Mouse (Mus musculus) heart, postnatal 0 days (tissue): ENCODE measurements around the gene Pakap. TPM values are rescaled to one million over a fixed set of nuclear protein-coding genes. Genes with fewer than 3 reads are reported as not detected.

Experiments used
- ATAC-seq: fragments of 200-750 bp; cut with Nextera tagmentation; 2 replicates; pipeline ENCODE4 v1.8.0; 2017; ENCODE audit warnings: low read depth, moderate number of reproducible peaks, moderate library complexity; ENCODE audit not compliant: insufficient read depth
- DNase-seq: peaks from one replicate; pipeline ENCODE4 v3.0.0-alpha.2; 2016; ENCODE audit warnings: low spot score
- H3K27ac ChIP-seq: fragments of 300-500 bp; sonication (generic); 2 replicates; pipeline ENCODE4 v1.5.1; 2014; ENCODE audit warnings: low read depth, mild to moderate bottlenecking
- H3K27me3 ChIP-seq: fragments of 300-500 bp; sonication (generic); 2 replicates; pipeline ENCODE4 v1.6.1; 2014; ENCODE audit warnings: low read length, mixed read lengths; ENCODE audit not compliant: control insufficient read depth, insufficient read depth
- H3K36me3 ChIP-seq: fragments of 300-500 bp; sonication (generic); replicated peaks from 2 replicates; pipeline ENCODE4 v1.6.1; 2014; ENCODE audit warnings: low read length, mixed read lengths; ENCODE audit not compliant: control insufficient read depth, insufficient read depth
- H3K4me1 ChIP-seq: fragments of 300-500 bp; sonication (generic); 2 replicates; pipeline ENCODE4 v1.6.1; 2014; ENCODE audit warnings: antibody characterized with exemption; ENCODE audit not compliant: control insufficient read depth, insufficient read depth
- H3K4me2 ChIP-seq: fragments of 300-500 bp; sonication (generic); 2 replicates; pipeline ENCODE4 v1.6.1; 2014; ENCODE audit warnings: low read depth, mild to moderate bottlenecking, low read length, moderate library complexity
- H3K4me3 ChIP-seq: fragments of 300-500 bp; sonication (generic); 2 replicates; pipeline ENCODE4 v1.5.1; 2014; ENCODE audit warnings: low read depth, low read length
- H3K9ac ChIP-seq: fragments of 300-500 bp; sonication (generic); replicated peaks from 2 replicates; pipeline ENCODE4 v1.6.1; 2014; ENCODE audit warnings: low read depth, low read length, mixed read lengths
- H3K9me3 ChIP-seq: fragments of 300-500 bp; sonication (generic); replicated peaks from 2 replicates; pipeline ENCODE4 v1.6.1; 2016; ENCODE audit warnings: low read length; ENCODE audit not compliant: control insufficient read depth
- CTCF ChIP-seq: IDR thresholded peaks from 2 replicates; pipeline ENCODE4 v1.5.1; 2016; ENCODE audit warnings: antibody characterized with exemption, control low read depth, low read depth
- EP300 ChIP-seq: IDR thresholded peaks from 2 replicates; pipeline ENCODE4 v1.6.1; 2016; ENCODE audit warnings: antibody characterized with exemption, low read depth
- WGBS: fragments of 180-500 bp; shearing (Covaris S2); extraction: QIAGEN DNeasy Blood & Tissue Kit; methylation state at CpG from one replicate; pipeline ENCODE4 v1.1.7; 2014; 5-methylcytosine and 5-hydroxymethylcytosine counted together
- polyA plus RNA-seq: library from polyadenylated mRNA; unstranded; fragments of >200 nt; fragmentation: Nextera tagmentation; extraction: Ambion mirVana; gene quantifications from 2 replicates; pipeline ENCODE4 v1.2.1, GENCODE M21; 2015
- total RNA-seq: library from RNA; depleted of rRNA; stranded (reverse); fragments of >200 nt; gene quantifications from 2 replicates; pipeline ENCODE4 v1.2.3, GENCODE M21; 2014; ENCODE audit warnings: low replicate concordance; rRNA removed

Gene Pakap
- 21.1 and 26.8 TPM in 2 replicates for total RNA-seq
- polyA plus RNA-seq = 33.8 and 43.7 TPM in 2 replicates

DNA sequence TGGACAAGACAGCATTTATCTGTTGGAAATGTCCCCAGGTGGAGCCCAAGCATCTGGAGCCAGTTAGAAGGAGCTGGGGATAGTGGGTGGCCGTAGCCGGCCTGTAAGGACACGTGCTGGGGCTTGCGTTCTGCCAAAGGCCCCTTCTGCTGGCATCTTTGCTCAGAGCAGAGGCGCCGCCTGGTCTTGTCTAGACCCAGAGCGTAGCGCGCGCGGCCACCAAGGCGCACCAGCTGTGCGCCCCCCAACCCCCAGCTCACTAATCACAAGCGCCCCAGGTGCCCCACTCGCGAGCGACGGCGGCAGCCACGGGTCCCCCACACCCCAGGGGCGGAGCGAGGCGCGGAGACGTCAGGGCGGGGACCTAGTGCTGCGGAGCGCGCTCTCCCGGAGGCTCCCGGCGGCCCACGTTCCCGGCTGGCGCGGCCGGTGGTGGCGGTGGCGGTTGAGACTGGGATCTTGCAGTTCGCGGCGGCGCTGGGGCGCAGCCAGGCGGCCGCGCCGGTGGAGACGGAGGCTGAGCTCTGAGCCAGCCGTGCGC is at the start of gene Pakap:
Gene Pakap, plus strand, starts transcription at position 514 of the 541 bp plus-strand sequence.
- peaks cover 49% of the 10 kb centered on the region for H3K4me1 ChIP-seq
- TF ChIP-seq EP300 (no peak), CTCF (no peak)
- 1% methylated on average over 46 of the region's 51 CpGs for WGBS
- ATAC-seq = peak; percentile 84
- peak within 1 kb of the TSS; percentile 84 for H3K4me2 ChIP-seq
- H3K27me3 ChIP-seq = no peaks in the 10 kb centered on the region
- peak; percentile 73 for DNase-seq
- peak within 1 kb of the TSS; percentile 95 for H3K9ac ChIP-seq
- H3K9me3 ChIP-seq = no peaks in the 10 kb centered on the region
- H3K27ac ChIP-seq = peak within 1 kb of the TSS; percentile 99
- peak within 1 kb of the TSS; percentile 77 for H3K4me3 ChIP-seq
- peaks cover under 1% of the 10 kb centered on the region; the same call in 1 of the 2 replicates for H3K36me3 ChIP-seq

DNA sequence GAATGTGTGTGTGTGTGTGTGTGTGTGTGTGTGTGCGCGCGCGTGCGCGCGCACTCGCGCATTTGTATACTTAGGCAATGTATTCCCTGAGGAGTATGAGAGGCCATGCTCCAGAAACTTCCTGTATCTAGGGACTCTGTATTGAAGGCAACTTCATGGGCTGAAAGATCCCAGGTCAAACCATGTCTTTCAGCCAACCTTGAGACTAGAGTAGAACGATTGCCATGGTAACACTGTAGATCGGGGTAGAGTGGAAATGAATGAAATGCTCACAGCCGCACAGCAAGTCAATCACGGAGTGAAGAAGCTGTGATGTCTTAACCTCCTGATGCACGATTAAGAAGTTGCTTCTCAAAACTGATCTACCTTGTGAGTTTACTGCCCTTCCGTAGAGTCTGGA is 44.5 kb upstream of the Pakap start:
- 97% methylated on average over 15 of the region's 15 CpGs for WGBS
- ATAC-seq = no peak
- Histone ChIP-seq H3K36me3 (no peaks in the 10 kb centered on the region), H3K27ac (no peak overlapping the region), H3K4me3 (no peak overlapping the region), H3K9me3 (no peaks in the 10 kb centered on the region), H3K9ac (no peak overlapping the region), H3K27me3 (no peaks in the 10 kb centered on the region), H3K4me1 (peaks cover 12% of the 10 kb centered on the region), H3K4me2 (no peak overlapping the region)
- DNase-seq = no peak
- TF ChIP-seq CTCF (no peak), EP300 (no peak)

- peak; percentile 41; the same call in 1 of the 2 replicates for ATAC-seq
- DNase-seq = peak; percentile 57
- Histone ChIP-seq H3K27ac (0 out of 2 replicates have a peak overlapping the region, but pooled peaks have one; percentile 25), H3K4me2 (no peak overlapping the region), H3K27me3 (no peaks in the 10 kb centered on the region), H3K9ac (no peak overlapping the region), H3K4me1 (peaks cover 12% of the 10 kb centered on the region), H3K36me3 (no peaks in the 10 kb centered on the region), H3K4me3 (no peak overlapping the region), H3K9me3 (no peaks in the 10 kb centered on the region)
- TF ChIP-seq EP300 = no peak
- TF ChIP-seq CTCF = no peak
- 28% methylated on average over 3 of the region's 3 CpGs for WGBS
These were observed 43.5 kb upstream of the Pakap start for GRCm38 (mm10) chr4:57524461-57524860.

GRCm38 (mm10) chr4:57525221-57526011 is 42.6 kb upstream of the Pakap start:
- TF ChIP-seq EP300 (no peak), CTCF (no peak)
- peak overlapping the region; percentile 59 for H3K27ac ChIP-seq
- H3K4me2 ChIP-seq = no peak overlapping the region
- no peaks in the 10 kb centered on the region for H3K9me3 ChIP-seq
- ATAC-seq (peak; percentile 49), DNase-seq (peak; percentile 30)
- no peaks in the 10 kb centered on the region for H3K36me3 ChIP-seq
- H3K4me3 ChIP-seq = no peak overlapping the region
- H3K4me1 ChIP-seq = peaks cover 12% of the 10 kb centered on the region
- H3K27me3 ChIP-seq = no peaks in the 10 kb centered on the region
- H3K9ac ChIP-seq = no peak overlapping the region
- WGBS = 59% methylated on average over 9 of the region's 9 CpGs

- Histone ChIP-seq H3K4me3 (no peak overlapping the region), H3K27me3 (no peaks in the 10 kb centered on the region), H3K4me2 (no peak overlapping the region), H3K9me3 (no peaks in the 10 kb centered on the region), H3K36me3 (no peaks in the 10 kb centered on the region), H3K4me1 (peaks cover 12% of the 10 kb centered on the region), H3K27ac (no peak overlapping the region), H3K9ac (no peak overlapping the region)
- TF ChIP-seq EP300 = no peak
- no peak for TF ChIP-seq CTCF
- ATAC-seq (no peak), DNase-seq (no peak)
These were observed 39.7 kb upstream of the Pakap start for GRCm38 (mm10) chr4:57528296-57528695.
